Mouse (Mus musculus) gastrocnemius, adult 8-10 months (tissue): Measurements from ENCODE around the gene Wasf3. TPM values are rescaled to one million over a fixed set of nuclear protein-coding genes. Genes with fewer than 3 reads are reported as not detected.
"Not testable (repeated sequence)": the region's sequence is repeated elsewhere in the genome, so short reads cannot be mapped to it uniquely, and the experiment has no call there.

Experiments
- DNase-seq, 2 experiments: peaks; one replicate each; pipeline ENCODE4 v3.0.0; 2022; ENCODE audit warnings: low spot score in 2 of 2
- total RNA-seq, 4 experiments: library from RNA; stranded (reverse); gene quantifications; 2 replicates each; pipeline ENCODE4 v1.2.4; 2022

Wasf3 gene
- total RNA-seq, 4 experiments from 2014 or later, result 0.46 to 0.74 (median 0.59) TPM

DNA sequence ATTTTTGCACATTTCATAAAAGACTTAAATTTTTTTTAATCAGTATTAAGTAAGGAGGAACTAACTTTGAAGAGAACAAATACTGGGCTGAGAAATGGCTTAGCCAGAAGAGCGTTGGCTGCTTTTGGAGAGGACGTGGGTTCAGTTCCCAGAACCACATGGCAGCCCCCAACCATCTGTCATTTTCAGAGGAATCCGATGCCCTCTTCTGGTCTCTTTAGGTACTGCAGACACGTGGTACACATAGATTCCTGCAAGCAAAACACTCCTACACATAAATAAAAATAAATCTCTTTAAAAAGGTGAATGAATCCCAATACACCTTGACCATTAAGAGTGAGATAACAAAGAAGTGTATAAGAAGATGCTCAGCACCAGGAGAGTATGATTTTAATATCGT, 55.5 kb downstream of the Wasf3 start:
- DNase-seq, result no peak

DNA sequence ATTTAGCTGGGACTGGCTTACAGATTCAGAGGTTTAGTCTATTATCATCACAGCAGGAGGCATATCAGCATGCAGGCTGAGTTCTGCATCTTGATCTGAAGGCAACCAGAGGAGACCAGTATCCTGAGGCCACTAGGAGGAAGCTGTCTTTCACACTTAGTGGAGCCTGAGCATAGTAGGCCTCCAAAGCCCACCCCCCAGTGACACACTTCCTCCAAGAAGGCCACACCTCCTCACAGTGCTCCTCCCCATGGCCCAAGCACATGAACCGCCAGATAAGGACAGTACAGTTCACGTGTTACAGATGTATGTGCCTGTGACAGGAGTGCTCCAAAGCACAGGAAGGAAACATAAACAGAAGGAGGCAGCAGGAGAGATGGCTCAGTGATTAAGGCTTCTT, 58.0 kb downstream of the Wasf3 start:
- no peak for DNase-seq

DNA sequence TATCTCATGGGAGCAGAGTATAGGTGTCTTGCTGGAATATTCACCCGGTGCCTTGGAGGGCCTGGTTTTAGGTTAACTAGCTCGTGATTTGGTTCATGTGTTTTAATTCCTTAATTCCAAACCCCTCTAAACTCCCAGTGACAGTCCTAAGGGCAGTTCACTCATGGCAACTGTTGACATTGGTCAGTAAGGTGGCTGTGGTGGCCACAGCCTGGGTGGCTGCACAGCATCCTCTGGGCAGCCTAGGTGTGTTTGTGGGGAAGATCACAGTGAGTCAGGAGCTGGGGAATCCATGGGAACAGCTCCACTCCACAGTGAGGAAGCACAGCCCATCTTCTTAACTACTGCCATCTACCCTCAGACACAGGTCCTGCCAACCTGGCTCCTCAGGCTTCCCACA, 61.8 kb downstream of the Wasf3 start:
- DNase-seq, result no peak

DNA sequence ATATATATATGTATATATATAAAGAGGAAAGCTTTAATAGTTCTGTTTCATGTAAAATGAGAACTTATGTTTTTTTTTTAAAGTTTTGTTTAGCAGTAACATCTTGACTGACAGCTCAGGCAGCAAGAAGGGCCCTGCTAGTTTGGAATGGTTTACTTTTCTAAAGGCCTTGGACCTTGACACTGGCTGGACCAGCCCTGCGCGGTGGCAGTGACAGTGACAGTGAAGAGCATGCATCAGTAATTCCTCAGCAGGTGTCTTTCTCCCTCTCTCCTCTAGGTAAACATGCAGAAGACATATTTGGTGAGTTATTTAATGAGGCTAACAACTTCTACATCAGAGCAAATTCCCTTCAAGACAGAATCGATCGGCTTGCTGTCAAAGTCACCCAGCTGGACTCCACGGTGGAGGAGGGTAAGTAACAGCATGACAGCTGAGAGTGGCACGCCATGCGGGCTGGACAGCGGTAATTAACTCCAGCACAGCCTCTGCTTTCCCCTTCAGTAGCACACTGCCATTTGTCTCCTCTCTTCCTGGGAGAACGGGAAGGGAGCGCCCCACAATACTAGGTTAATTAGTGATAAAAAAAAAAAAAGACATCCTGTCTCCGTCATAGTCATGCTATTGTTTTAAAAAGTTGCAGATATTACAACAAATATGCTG, 66.9 kb downstream of the Wasf3 start:
- no peak for DNase-seq

DNA sequence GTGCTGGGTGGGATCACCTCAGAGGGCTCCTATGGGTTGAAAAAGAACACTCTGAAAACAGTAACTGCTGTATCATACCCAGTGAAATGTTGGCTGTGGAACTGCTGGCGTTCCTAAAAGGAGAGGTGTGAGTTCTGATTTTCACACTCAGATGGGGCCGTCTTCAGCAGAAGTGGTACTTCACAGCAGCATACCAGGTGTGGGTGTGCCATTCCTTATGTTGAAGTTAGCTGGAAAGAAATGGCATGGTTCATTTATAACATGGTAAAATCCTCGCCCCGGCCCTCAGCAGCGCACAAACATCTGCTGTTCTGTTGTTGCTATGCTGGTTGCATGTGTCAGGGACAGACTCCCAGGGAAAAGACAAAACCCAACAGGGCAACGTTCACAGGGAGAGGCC, 68.8 kb downstream of the Wasf3 start:
- no peak for DNase-seq

DNA sequence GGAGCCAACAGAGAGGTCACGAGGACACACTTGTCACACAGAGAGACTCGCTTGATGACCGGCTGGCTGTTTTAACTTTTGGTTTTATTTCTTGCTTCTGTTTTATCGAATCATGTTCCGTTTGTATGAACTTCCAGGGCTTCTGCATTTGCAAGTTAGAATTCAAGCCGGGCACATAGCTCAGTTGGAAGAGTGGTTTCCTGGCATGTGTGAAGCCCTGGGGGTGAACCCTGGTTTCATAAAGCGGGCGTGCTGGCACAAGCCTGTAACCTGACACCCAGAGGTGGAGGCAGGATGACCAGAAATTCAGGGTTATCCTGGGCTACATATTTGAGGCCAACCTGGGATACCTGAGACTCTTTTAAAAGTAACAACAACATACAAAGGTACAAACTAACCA, 76.8 kb downstream of the Wasf3 start:
- no peak for DNase-seq

DNA sequence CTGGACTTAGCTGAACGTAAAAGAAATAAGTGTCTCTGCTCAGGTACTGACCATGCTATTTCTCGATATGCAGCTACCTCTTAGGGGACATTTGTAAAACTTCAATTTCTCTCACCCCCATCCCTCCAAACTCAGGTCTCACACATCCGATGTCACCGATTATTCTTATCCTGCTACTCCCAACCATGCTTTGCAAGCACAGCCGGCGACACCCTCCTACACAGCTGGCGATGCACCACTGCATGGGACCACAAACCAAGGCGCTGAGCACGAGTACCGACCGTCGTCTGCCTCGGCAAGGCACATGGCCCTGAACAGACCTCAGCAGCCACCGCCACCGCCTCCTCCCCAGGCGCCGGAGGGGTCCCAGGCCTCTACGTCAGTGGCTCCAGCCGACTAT, 81.9 kb downstream of the Wasf3 start:
- no peak for DNase-seq

DNA sequence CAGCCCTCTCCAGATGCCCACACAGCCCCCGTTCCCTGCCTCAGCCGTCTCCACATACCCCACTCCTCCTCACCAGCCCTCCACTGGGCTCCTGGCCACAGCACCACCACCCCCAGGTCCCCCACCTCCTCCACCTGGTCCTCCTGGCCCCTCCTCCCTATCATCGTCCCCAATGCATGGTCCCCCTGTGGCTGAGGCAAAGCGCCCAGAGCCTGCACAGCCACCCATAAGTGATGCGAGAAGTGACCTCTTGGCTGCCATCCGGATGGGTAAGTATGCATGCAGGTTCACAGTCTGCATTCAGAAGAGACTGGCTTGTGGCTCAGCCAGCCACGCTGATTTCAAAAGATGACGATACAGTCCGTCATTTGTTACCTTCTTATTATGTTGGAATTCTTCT, 83.5 kb downstream of the Wasf3 start:
- no peak for DNase-seq

DNA sequence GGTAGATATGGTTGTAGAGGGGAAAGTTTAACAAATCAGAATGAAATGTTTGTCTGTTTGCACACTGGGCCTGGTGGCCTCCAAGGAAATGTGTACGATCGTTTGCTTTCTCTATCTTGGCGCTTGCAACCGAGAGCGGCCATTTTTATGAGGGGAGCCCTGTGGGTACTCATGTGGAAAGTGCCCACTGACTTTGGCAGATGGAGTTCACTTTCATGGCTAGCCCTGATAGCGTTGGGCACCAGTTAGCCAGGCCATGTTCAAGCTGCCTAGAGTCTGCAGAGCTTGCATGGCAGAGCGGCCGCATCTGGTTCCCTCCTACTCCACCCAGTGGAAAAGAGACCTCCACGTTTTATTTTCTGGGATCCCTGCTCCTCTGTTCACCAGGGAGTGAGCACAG, 86.0 kb downstream of the Wasf3 start:
- no peak for DNase-seq

DNA sequence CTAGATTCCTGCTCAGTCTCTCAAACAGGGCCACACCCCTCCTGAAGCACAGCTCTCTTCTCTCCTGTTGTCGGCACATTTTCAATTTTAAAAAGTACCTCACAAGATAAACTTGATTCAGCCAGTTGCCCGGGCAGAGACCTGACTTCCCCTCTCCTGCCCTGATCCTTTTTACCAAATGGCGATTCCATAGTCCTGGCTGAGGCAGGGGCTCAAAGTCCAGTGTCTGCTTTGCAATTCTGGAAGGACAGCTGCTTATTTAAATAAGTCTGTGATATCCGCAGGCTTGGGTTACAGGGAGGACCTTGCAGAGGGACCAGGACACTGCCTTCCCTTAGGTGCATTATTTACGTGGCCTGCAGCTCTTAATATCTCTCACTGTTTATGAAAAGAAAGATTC, 86.5 kb downstream of the Wasf3 start:
- DNase-seq, result no peak

DNA sequence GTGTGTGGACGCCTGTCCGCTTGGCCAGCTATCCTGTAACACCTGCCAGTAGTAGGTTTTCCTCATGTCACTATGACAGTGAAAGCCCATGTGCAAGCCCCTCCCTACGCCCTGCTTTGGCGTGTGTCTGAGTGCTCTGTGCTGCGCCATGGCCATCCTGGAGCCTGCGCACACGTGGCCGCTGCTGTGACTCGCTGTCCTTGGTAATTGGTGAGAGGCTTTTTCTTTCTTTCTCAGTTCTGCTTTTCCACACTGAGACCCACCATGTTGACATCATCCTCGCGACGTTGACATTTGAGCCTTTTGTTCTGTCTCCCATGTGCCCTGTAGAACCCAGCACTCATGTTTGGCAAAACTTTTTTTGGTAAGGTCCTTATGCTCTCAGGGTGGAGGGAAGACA, 87.0 kb downstream of the Wasf3 start:
- DNase-seq, result no peak

DNA sequence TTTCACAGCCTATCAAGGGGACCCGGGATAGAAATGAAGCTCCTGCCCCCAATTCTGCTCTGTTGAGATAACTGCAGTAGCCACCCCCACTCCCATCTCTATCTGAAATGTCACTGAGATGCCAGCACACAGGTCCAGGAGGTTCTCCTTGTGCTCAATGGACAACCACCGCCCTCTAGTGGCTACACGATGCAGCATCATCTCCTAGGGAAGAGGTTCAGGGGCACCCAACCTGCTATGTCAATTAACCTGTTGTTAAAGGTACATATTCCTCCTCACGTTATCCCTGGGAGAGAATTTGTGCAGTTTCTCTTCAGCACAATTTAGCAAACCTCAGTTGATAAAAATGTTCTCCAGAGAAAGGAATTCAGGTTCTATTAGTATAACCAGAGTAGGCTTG, 94.8 kb downstream of the Wasf3 start:
- DNase-seq, result not testable (repeated sequence)

DNA sequence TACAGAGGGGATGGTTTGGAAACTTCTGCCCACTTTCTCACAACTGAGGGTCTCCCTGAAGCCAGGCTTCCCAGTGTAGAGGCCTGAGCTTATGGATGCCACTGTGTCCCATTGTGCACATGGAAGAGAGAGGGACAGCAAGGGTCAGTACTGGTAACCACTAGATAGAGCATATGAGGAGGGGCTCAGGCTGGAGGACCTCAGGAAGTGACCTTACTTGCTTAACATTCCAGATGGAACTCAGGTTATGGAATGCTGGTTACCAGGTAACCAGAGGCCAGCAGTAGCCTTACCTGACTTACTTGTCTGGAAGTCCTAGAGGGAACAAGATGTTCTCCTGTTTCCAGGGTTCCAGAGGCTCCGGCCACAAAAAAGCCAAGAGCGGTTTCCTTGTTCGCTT, 96.9 kb downstream of the Wasf3 start, which contains the start of gene Gm6408:
TSS of gene Gm6408 (plus strand) at position 301 of the 400 bp plus-strand sequence.
- not testable (repeated sequence) for DNase-seq

DNA sequence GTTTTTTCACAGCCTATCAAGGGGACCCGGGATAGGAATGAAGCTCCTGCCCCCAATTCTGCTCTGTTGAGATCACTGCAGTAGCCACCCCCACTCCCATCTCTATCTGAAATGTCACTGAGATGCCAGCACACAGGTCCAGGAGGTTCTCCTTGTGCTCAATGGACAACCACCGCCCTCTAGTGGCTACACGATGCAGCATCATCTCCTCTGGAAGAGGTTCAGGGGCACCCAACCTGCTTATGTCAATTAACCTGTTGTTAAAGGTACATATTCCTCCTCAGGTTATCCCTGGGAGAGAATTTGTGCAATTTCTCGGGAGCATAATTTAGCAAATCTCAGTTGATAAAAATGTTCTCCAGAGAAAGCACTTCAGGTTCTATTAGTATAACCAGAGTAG, 104.2 kb downstream of the Wasf3 start:
- DNase-seq, result not testable (repeated sequence)

DNA sequence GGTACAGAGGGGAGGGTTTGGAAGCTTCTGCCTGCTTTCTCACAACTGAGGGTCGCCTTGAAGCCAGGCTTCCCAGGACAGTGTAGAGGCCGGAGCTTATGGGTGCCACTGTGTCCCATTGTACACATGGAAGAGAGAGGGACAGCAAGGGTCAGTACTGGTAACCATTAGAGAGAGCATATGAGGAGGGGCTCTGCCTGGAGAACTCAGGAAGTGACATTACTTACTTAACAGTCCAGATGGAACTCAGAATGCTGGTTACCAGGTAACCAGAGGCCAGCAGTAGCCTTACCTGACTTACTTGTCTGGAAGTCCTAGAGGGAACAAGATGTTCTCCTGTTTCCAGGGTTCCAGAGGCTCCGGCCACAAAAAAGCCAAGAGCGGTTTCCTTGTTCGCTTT, 106.3 kb downstream of the Wasf3 start, which contains the start of gene Gm6370:
TSS of gene Gm6370 (plus strand) at position 301 of the 400 bp plus-strand sequence.
- DNase-seq, result not testable (repeated sequence)

DNA sequence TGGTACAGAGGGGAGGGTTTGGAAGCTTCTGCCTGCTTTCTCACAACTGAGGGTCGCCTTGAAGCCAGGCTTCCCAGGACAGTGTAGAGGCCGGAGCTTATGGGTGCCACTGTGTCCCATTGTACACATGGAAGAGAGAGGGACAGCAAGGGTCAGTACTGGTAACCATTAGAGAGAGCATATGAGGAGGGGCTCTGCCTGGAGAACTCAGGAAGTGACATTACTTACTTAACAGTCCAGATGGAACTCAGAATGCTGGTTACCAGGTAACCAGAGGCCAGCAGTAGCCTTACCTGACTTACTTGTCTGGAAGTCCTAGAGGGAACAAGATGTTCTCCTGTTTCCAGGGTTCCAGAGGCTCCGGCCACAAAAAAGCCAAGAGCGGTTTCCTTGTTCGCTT, 117.3 kb downstream of the Wasf3 start, which contains the start of gene 4930449I24Rik:
TSS of gene 4930449I24Rik (plus strand) at position 301 of the 400 bp plus-strand sequence.
- DNase-seq, result not testable (repeated sequence)

DNA sequence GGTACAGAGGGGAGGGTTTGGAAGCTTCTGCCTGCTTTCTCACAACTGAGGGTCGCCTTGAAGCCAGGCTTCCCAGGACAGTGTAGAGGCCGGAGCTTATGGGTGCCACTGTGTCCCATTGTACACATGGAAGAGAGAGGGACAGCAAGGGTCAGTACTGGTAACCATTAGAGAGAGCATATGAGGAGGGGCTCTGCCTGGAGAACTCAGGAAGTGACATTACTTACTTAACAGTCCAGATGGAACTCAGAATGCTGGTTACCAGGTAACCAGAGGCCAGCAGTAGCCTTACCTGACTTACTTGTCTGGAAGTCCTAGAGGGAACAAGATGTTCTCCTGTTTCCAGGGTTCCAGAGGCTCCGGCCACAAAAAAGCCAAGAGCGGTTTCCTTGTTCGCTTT, 129.0 kb downstream of the Wasf3 start, which contains the start of gene Gm3402:
TSS of gene Gm3402 (plus strand) at position 301 of the 400 bp plus-strand sequence.
- DNase-seq, result not testable (repeated sequence)

Other genes starting within 250 kb of the Wasf3 start
- gene Gm5565, start 224.4 kb upstream of the Wasf3 start, total RNA-seq, result not detected
- gene Gm6309, start 214.3 kb upstream of the Wasf3 start, total RNA-seq, result not detected
- 1 to 10 TPM in 2 of 4 experiments, under 1 TPM in 2; 0.54 to 1.6 (median 1.0) TPM for gene 1700001J03Rik, start 199.7 kb upstream of the Wasf3 start, total RNA-seq
- 10 to 100 TPM; 40.3 to 46.6 (median 42.4) TPM for gene Rnf6, start 163.4 kb upstream of the Wasf3 start, total RNA-seq
- gene Cdk8, start 153.8 kb upstream of the Wasf3 start, total RNA-seq, result 10 to 100 TPM; 13.6 to 18.5 (median 16.0) TPM
- not detected for gene Gm6408, start 97.0 kb downstream of the Wasf3 start, total RNA-seq
- gene Gm6370, start 106.4 kb downstream of the Wasf3 start, total RNA-seq, result not detected
- not detected for gene 4930449I24Rik, start 117.4 kb downstream of the Wasf3 start, total RNA-seq
- not detected for gene Gm3402, start 129.1 kb downstream of the Wasf3 start, total RNA-seq
- not detected for gene Gm3404, start 140.8 kb downstream of the Wasf3 start, total RNA-seq
- not detected for gene Gm3409, start 152.7 kb downstream of the Wasf3 start, total RNA-seq
- gene Gm3415, start 171.2 kb downstream of the Wasf3 start, total RNA-seq, result not detected
- gene Gpr12, start 200.3 kb downstream of the Wasf3 start, total RNA-seq, result not detected